Mouse (Mus musculus): ENCODE results near the gene Chd6. TPM values are rescaled to one million over a fixed set of nuclear protein-coding genes. Genes with fewer than 3 reads are reported as not detected.

Gene Chd6
- polyA plus RNA-seq, 1 experiment from 2014 or later: 52.8 TPM

- H3K4me1 ChIP-seq (replicated peaks; ENCODE audit: control insufficient read depth, insufficient read depth, low read length): no peaks in the 10 kb centered on the region
- no peak overlapping the region for H3K4me2 ChIP-seq (replicated peaks; ENCODE audit: low read depth, low read length)
- no peaks in the 10 kb centered on the region for H3K27me3 ChIP-seq (ENCODE audit: control insufficient read depth, insufficient read depth, low read length)
- DNase-seq (ENCODE audit: low spot score): no peak
- H3K36me3 ChIP-seq (ENCODE audit: control insufficient read depth, insufficient read depth, low read length): peaks cover 9% of the 10 kb centered on the region; the same call in 1 of the 2 replicates
- no peak overlapping the region for H3K4me3 ChIP-seq (ENCODE audit: low read depth, low read length)
- WGBS: 94% methylated on average over 1 of the region's 1 CpGs
- H3K27ac ChIP-seq (ENCODE audit: low read depth, low read length): no peak overlapping the region
- ATAC-seq (ENCODE audit: low FRiP score): no peak
- H3K9ac ChIP-seq (ENCODE audit: low read depth, low read length): no peak overlapping the region
- no peaks in the 10 kb centered on the region for H3K9me3 ChIP-seq (ENCODE audit: control insufficient read depth, low read length)
These were observed 84.3 kb downstream of the Chd6 start for GRCm38 (mm10) chr2:161024606-161025005.

DNA sequence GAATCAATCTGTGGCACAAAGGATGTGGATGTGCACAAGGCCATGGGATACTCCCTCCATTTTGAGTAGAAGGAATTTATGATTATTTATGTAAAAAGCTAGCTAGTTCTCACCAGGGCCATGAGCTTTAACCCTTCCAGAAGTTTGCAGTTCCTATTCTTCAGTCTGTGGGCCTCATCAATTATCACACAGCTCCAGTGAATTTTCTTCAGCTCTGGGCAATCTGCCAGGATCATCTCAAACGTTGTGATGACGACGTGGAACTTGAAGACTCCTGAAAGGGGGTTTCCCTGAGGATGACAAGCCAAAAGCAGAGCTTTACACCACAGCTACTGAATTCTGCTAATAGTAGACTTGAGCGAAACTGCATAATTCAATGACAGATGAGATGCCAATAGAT lies 91.0 kb downstream of the Chd6 start:
- H3K27ac ChIP-seq (ENCODE audit: low read depth, low read length): no peak overlapping the region
- H3K36me3 ChIP-seq (ENCODE audit: control insufficient read depth, insufficient read depth, low read length): peaks cover 12% of the 10 kb centered on the region; the same call in 1 of the 2 replicates
- H3K27me3 ChIP-seq (ENCODE audit: control insufficient read depth, insufficient read depth, low read length): no peaks in the 10 kb centered on the region
- no peak for ATAC-seq (ENCODE audit: low FRiP score)
- DNase-seq (ENCODE audit: low spot score): no peak
- no peak overlapping the region for H3K4me2 ChIP-seq (replicated peaks; ENCODE audit: low read depth, low read length)
- H3K4me1 ChIP-seq (replicated peaks; ENCODE audit: control insufficient read depth, insufficient read depth, low read length): no peaks in the 10 kb centered on the region
- no peak overlapping the region for H3K4me3 ChIP-seq (ENCODE audit: low read depth, low read length)
- H3K9me3 ChIP-seq (ENCODE audit: control insufficient read depth, low read length): no peaks in the 10 kb centered on the region
- WGBS: 91% methylated on average over 4 of the region's 4 CpGs
- no peak overlapping the region for H3K9ac ChIP-seq (ENCODE audit: low read depth, low read length)

- Histone ChIP-seq H3K27ac (ENCODE audit: low read depth, low read length) (no peak overlapping the region), H3K4me2 (replicated peaks; ENCODE audit: low read depth, low read length) (no peak overlapping the region), H3K9ac (ENCODE audit: low read depth, low read length) (no peak overlapping the region), H3K27me3 (ENCODE audit: control insufficient read depth, insufficient read depth, low read length) (no peaks in the 10 kb centered on the region), H3K36me3 (ENCODE audit: control insufficient read depth, insufficient read depth, low read length) (peaks cover 12% of the 10 kb centered on the region), H3K9me3 (ENCODE audit: control insufficient read depth, low read length) (no peaks in the 10 kb centered on the region), H3K4me1 (replicated peaks; ENCODE audit: control insufficient read depth, insufficient read depth, low read length) (no peaks in the 10 kb centered on the region), H3K4me3 (ENCODE audit: low read depth, low read length) (no peak overlapping the region)
- ATAC-seq (ENCODE audit: low FRiP score): no peak
- WGBS: 92% methylated on average over 16 of the region's 16 CpGs
- no peak for DNase-seq (ENCODE audit: low spot score)
These were observed 96.2 kb downstream of the Chd6 start for GRCm38 (mm10) chr2:161012577-161013251.

GRCm38 (mm10) chr2:161004338-161004737 lies 104.5 kb downstream of the Chd6 start:
- Histone ChIP-seq H3K4me1 (replicated peaks; ENCODE audit: control insufficient read depth, insufficient read depth, low read length) (no peaks in the 10 kb centered on the region), H3K4me2 (replicated peaks; ENCODE audit: low read depth, low read length) (no peak overlapping the region), H3K36me3 (ENCODE audit: control insufficient read depth, insufficient read depth, low read length) (no peaks in the 10 kb centered on the region; the same call in 1 of the 2 replicates), H3K4me3 (ENCODE audit: low read depth, low read length) (no peak overlapping the region), H3K27me3 (ENCODE audit: control insufficient read depth, insufficient read depth, low read length) (no peaks in the 10 kb centered on the region), H3K27ac (ENCODE audit: low read depth, low read length) (no peak overlapping the region), H3K9ac (ENCODE audit: low read depth, low read length) (no peak overlapping the region), H3K9me3 (ENCODE audit: control insufficient read depth, low read length) (no peaks in the 10 kb centered on the region)
- no peak for ATAC-seq (ENCODE audit: low FRiP score)
- 89% methylated on average over 3 of the region's 3 CpGs for WGBS
- DNase-seq (ENCODE audit: low spot score): no peak

DNA sequence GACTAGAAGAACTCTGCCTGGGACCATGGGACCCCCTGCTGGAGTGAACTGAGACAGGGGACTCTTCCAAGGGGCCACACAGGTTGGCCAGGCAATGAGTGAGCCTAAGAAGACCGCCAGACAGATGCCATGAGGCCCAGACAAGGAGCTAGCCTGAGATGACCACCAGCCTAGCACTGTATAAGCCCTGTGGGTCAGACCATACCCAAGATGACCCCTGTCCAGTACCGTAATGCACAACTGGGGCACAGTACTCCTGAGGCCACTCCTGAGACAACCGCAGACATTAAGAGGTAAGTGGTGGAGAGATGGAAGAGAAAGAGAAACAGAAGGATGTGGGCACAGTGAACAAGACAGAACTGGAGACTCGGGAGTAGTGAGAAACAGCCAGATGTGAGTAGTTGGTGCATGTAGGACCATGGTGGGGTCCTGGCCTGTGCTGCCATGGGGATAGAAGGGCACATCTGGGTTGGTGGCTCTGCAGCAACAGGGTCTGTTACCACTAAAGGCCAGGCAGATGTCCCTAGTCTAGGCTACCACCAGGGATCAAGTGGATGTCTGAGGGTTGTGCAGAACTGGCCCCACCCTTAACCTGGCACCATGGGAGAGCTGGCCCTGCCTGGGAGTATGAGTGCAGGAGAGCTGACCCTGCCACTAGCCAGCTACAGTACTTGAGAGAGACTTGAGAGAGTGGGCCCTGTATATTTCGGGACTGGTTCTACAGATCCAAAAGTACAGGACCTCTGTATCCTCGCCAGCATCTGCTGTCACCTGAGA lies 111.7 kb downstream of the Chd6 start:
- DNase-seq (ENCODE audit: low spot score) (no peak), ATAC-seq (ENCODE audit: low FRiP score) (no peak)
- Histone ChIP-seq H3K27ac (ENCODE audit: low read depth, low read length) (no peak overlapping the region), H3K4me3 (ENCODE audit: low read depth, low read length) (no peak overlapping the region), H3K36me3 (ENCODE audit: control insufficient read depth, insufficient read depth, low read length) (no peaks in the 10 kb centered on the region), H3K9me3 (ENCODE audit: control insufficient read depth, low read length) (no peaks in the 10 kb centered on the region), H3K27me3 (ENCODE audit: control insufficient read depth, insufficient read depth, low read length) (no peaks in the 10 kb centered on the region), H3K4me2 (replicated peaks; ENCODE audit: low read depth, low read length) (no peak overlapping the region), H3K4me1 (replicated peaks; ENCODE audit: control insufficient read depth, insufficient read depth, low read length) (no peaks in the 10 kb centered on the region), H3K9ac (ENCODE audit: low read depth, low read length) (no peak overlapping the region)
- 92% methylated on average over 6 of the region's 6 CpGs for WGBS

GRCm38 (mm10) chr2:160994181-160994580 lies 114.7 kb downstream of the Chd6 start:
- Histone ChIP-seq H3K4me1 (replicated peaks; ENCODE audit: control insufficient read depth, insufficient read depth, low read length) (no peaks in the 10 kb centered on the region), H3K36me3 (ENCODE audit: control insufficient read depth, insufficient read depth, low read length) (no peaks in the 10 kb centered on the region), H3K27ac (ENCODE audit: low read depth, low read length) (no peak overlapping the region), H3K4me3 (ENCODE audit: low read depth, low read length) (no peak overlapping the region), H3K9ac (ENCODE audit: low read depth, low read length) (no peak overlapping the region), H3K9me3 (ENCODE audit: control insufficient read depth, low read length) (no peaks in the 10 kb centered on the region), H3K4me2 (replicated peaks; ENCODE audit: low read depth, low read length) (no peak overlapping the region), H3K27me3 (ENCODE audit: control insufficient read depth, insufficient read depth, low read length) (no peaks in the 10 kb centered on the region)
- no peak for DNase-seq (ENCODE audit: low spot score)
- no peak for ATAC-seq (ENCODE audit: low FRiP score)
- WGBS: 80% methylated on average over 1 of the region's 1 CpGs

GRCm38 (mm10) chr2:160992465-160992864 lies 116.4 kb downstream of the Chd6 start:
- DNase-seq (ENCODE audit: low spot score): no peak
- Histone ChIP-seq H3K36me3 (ENCODE audit: control insufficient read depth, insufficient read depth, low read length) (no peaks in the 10 kb centered on the region; the same call in 1 of the 2 replicates), H3K27ac (ENCODE audit: low read depth, low read length) (no peak overlapping the region), H3K9ac (ENCODE audit: low read depth, low read length) (no peak overlapping the region), H3K9me3 (ENCODE audit: control insufficient read depth, low read length) (no peaks in the 10 kb centered on the region), H3K4me1 (replicated peaks; ENCODE audit: control insufficient read depth, insufficient read depth, low read length) (no peaks in the 10 kb centered on the region), H3K4me3 (ENCODE audit: low read depth, low read length) (no peak overlapping the region), H3K4me2 (replicated peaks; ENCODE audit: low read depth, low read length) (no peak overlapping the region), H3K27me3 (ENCODE audit: control insufficient read depth, insufficient read depth, low read length) (no peaks in the 10 kb centered on the region)
- 97% methylated on average over 3 of the region's 3 CpGs for WGBS
- ATAC-seq (ENCODE audit: low FRiP score): no peak

DNA sequence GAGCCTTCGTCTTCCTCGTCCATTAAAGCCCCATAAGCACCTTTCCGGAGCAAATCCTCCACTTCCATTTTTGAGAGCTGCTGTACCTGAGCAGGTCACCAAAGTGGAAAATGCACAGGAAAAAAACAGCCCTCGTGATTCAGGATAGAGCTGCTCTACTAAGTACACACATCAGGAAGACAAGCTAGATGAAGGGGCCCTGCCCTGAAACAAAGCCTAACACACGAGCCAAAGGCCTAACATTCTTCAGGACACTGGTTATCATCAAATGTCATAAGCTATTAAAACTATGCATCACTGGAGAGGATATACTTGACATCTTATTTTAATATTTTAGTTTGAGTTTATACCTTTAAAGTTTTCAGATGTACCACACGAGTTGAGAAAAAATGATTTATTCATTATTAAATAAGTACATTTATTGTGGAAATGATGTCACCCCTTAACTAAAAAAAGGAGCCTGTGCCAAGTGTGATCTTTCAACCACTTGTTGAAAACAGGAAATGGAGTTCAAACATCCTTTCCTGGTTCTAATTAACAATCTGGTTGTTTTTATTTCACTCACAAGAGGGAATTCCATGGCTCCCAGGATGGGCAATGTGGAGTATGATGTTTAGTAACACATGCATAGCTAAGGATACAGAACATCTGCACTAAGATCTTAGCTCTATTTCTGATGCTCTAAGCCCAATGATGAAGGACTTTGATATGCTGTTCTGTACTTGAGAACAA lies 118.4 kb downstream of the Chd6 start:
- no peak overlapping the region for H3K4me2 ChIP-seq (replicated peaks; ENCODE audit: low read depth, low read length)
- H3K9me3 ChIP-seq (ENCODE audit: control insufficient read depth, low read length): no peaks in the 10 kb centered on the region
- H3K27ac ChIP-seq (ENCODE audit: low read depth, low read length): no peak overlapping the region
- no peaks in the 10 kb centered on the region for H3K4me1 ChIP-seq (replicated peaks; ENCODE audit: control insufficient read depth, insufficient read depth, low read length)
- 83% methylated on average over 6 of the region's 6 CpGs for WGBS
- DNase-seq (ENCODE audit: low spot score) (no peak), ATAC-seq (ENCODE audit: low FRiP score) (no peak)
- H3K4me3 ChIP-seq (ENCODE audit: low read depth, low read length): no peak overlapping the region
- no peaks in the 10 kb centered on the region for H3K27me3 ChIP-seq (ENCODE audit: control insufficient read depth, insufficient read depth, low read length)
- H3K9ac ChIP-seq (ENCODE audit: low read depth, low read length): no peak overlapping the region
- H3K36me3 ChIP-seq (ENCODE audit: control insufficient read depth, insufficient read depth, low read length): peaks cover 3% of the 10 kb centered on the region; the same call in 1 of the 2 replicates
